Mouse (Mus musculus): ENCODE data around the gene Ndufab1. TPM values are rescaled to one million over a fixed set of nuclear protein-coding genes. Genes with fewer than 3 reads are reported as not detected.

Ndufab1 gene
- polyA plus RNA-seq, 1 experiment from 2014 or later, result 834 TPM

GRCm38 (mm10) chr7:122065656-122066055 is 36.0 kb downstream of the Ndufab1 start:
- peak overlapping the region; percentile 92; the same call in 1 of the 2 replicates for H3K27ac ChIP-seq (ENCODE audit: low read depth, low read length)
- no peak for DNase-seq (ENCODE audit: low spot score)
- H3K4me2 ChIP-seq, result peak overlapping the region; percentile 94
- peaks cover 24% of the 10 kb centered on the region for H3K4me1 ChIP-seq (replicated peaks; ENCODE audit: control insufficient read depth, insufficient read depth, low read length)
- ATAC-seq (replicated peaks; ENCODE audit: low FRiP score), result no peak
- no peaks in the 10 kb centered on the region for H3K9me3 ChIP-seq (ENCODE audit: control insufficient read depth, low read length)
- H3K27me3 ChIP-seq (replicated peaks; ENCODE audit: control insufficient read depth, insufficient read depth, low read length), result no peaks in the 10 kb centered on the region
- peak overlapping the region; percentile 98 for H3K9ac ChIP-seq (ENCODE audit: low read depth, low read length)
- peaks cover 12% of the 10 kb centered on the region for H3K36me3 ChIP-seq (ENCODE audit: control insufficient read depth, insufficient read depth, low read length)
- 62% methylated on average over 1 of the region's 1 CpGs for WGBS
- peak overlapping the region; percentile 100 for H3K4me3 ChIP-seq (ENCODE audit: low read depth, low read length)

DNA sequence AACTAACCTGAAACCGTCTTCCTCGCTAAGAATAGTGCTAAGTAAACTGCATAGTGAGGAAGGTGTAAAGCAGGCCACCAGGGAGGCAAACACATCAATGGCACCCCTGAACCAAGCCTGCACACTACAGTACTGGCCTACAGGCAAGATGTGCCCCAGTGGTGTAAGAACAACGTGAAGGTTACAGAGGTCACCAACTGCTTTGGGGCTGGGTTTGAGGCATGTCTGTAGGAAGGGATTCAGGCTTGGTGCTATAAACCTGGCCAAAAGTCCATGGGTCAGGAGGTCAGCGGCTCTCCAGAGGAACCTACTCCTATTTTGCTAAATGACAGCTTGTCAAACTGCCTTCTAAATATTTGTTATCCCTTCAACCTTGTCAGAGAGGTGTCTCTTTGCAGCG is 45.1 kb downstream of the Ndufab1 start:
- H3K27ac ChIP-seq (ENCODE audit: low read depth, low read length), result no peak overlapping the region
- no peak overlapping the region for H3K9ac ChIP-seq (ENCODE audit: low read depth, low read length)
- no peaks in the 10 kb centered on the region for H3K27me3 ChIP-seq (replicated peaks; ENCODE audit: control insufficient read depth, insufficient read depth, low read length)
- peaks cover 18% of the 10 kb centered on the region for H3K36me3 ChIP-seq (ENCODE audit: control insufficient read depth, insufficient read depth, low read length)
- H3K4me1 ChIP-seq (replicated peaks; ENCODE audit: control insufficient read depth, insufficient read depth, low read length), result no peaks in the 10 kb centered on the region
- no peaks in the 10 kb centered on the region for H3K9me3 ChIP-seq (ENCODE audit: control insufficient read depth, low read length)
- no peak overlapping the region for H3K4me3 ChIP-seq (ENCODE audit: low read depth, low read length)
- WGBS, result 81% methylated on average over 5 of the region's 5 CpGs
- no peak overlapping the region for H3K4me2 ChIP-seq
- DNase-seq (ENCODE audit: low spot score) (no peak), ATAC-seq (replicated peaks; ENCODE audit: low FRiP score) (no peak; the same call in 1 of the 2 replicates)

- Histone ChIP-seq H3K9me3 (ENCODE audit: control insufficient read depth, low read length) (no peaks in the 10 kb centered on the region), H3K27me3 (replicated peaks; ENCODE audit: control insufficient read depth, insufficient read depth, low read length) (no peaks in the 10 kb centered on the region), H3K36me3 (ENCODE audit: control insufficient read depth, insufficient read depth, low read length) (peaks cover 21% of the 10 kb centered on the region), H3K9ac (ENCODE audit: low read depth, low read length) (no peak overlapping the region), H3K27ac (ENCODE audit: low read depth, low read length) (no peak overlapping the region), H3K4me3 (ENCODE audit: low read depth, low read length) (no peak overlapping the region), H3K4me1 (replicated peaks; ENCODE audit: control insufficient read depth, insufficient read depth, low read length) (peaks cover 17% of the 10 kb centered on the region), H3K4me2 (no peak overlapping the region)
- DNase-seq (ENCODE audit: low spot score), result no peak
- 83% methylated on average over 1 of the region's 1 CpGs for WGBS
- ATAC-seq (replicated peaks; ENCODE audit: low FRiP score), result no peak
Observed at GRCm38 (mm10) chr7:122050834-122051233, 50.9 kb downstream of the Ndufab1 start.

GRCm38 (mm10) chr7:122048191-122048590 is 53.5 kb downstream of the Ndufab1 start:
- ATAC-seq (replicated peaks; ENCODE audit: low FRiP score) (no peak), DNase-seq (ENCODE audit: low spot score) (no peak)
- Histone ChIP-seq H3K9ac (ENCODE audit: low read depth, low read length) (no peak overlapping the region), H3K27me3 (replicated peaks; ENCODE audit: control insufficient read depth, insufficient read depth, low read length) (no peaks in the 10 kb centered on the region), H3K27ac (ENCODE audit: low read depth, low read length) (no peak overlapping the region), H3K4me1 (replicated peaks; ENCODE audit: control insufficient read depth, insufficient read depth, low read length) (peaks cover 29% of the 10 kb centered on the region), H3K9me3 (ENCODE audit: control insufficient read depth, low read length) (no peaks in the 10 kb centered on the region), H3K4me2 (no peak overlapping the region), H3K36me3 (ENCODE audit: control insufficient read depth, insufficient read depth, low read length) (peaks cover 12% of the 10 kb centered on the region; the same call in 1 of the 2 replicates), H3K4me3 (ENCODE audit: low read depth, low read length) (no peak overlapping the region)
- 94% methylated on average over 9 of the region's 9 CpGs for WGBS

DNA sequence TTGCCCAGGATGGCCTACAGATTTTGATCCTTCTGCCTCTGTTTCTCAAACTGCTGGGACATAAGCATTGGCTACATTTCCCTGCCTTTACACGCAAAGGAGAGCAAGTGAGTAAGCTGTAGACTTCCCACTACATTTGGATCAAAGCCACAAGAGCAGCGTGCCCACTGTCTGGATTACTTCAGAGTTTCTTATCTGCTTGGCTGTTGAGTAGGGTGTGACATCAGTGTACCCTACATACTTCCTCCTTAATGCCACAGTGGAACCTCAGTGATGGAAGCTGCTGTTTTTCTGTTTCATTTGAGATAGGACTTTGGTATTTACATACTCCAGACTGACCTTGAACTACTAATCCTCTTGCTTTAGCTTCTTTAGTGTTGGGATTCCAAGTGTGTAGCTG is 54.9 kb downstream of the Ndufab1 start:
- Histone ChIP-seq H3K4me3 (ENCODE audit: low read depth, low read length) (no peak overlapping the region), H3K9ac (ENCODE audit: low read depth, low read length) (no peak overlapping the region), H3K4me2 (no peak overlapping the region), H3K9me3 (ENCODE audit: control insufficient read depth, low read length) (no peaks in the 10 kb centered on the region), H3K27ac (ENCODE audit: low read depth, low read length) (no peak overlapping the region; the same call in 1 of the 2 replicates), H3K36me3 (ENCODE audit: control insufficient read depth, insufficient read depth, low read length) (peaks cover 16% of the 10 kb centered on the region; the same call in 1 of the 2 replicates), H3K27me3 (replicated peaks; ENCODE audit: control insufficient read depth, insufficient read depth, low read length) (no peaks in the 10 kb centered on the region), H3K4me1 (replicated peaks; ENCODE audit: control insufficient read depth, insufficient read depth, low read length) (peaks cover 29% of the 10 kb centered on the region)
- peak; percentile 55; the same call in 1 of the 2 replicates for ATAC-seq (replicated peaks; ENCODE audit: low FRiP score)
- DNase-seq (ENCODE audit: low spot score), result no peak
- WGBS, result 37% methylated on average over 2 of the region's 2 CpGs

DNA sequence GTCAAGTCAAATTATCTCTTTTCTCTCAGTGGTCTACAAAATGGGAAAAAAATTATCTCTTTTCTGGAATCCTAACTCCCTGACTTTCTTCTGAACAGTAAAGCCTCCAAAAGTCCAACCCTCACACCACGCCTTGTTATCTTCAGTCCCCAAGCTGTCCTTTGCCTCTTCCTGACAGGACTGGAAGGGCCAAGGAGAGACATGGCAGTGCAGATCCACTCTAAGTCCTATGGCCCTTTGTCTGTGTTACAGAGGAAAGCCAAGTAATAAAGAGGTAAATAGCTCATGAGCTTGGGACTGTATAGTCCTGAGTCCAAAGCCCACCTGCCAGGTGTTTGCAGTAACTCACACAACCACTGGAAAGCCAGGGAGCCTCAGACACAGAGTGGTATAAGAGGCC is 56.0 kb downstream of the Ndufab1 start:
- peaks cover 29% of the 10 kb centered on the region for H3K4me1 ChIP-seq (replicated peaks; ENCODE audit: control insufficient read depth, insufficient read depth, low read length)

DNA sequence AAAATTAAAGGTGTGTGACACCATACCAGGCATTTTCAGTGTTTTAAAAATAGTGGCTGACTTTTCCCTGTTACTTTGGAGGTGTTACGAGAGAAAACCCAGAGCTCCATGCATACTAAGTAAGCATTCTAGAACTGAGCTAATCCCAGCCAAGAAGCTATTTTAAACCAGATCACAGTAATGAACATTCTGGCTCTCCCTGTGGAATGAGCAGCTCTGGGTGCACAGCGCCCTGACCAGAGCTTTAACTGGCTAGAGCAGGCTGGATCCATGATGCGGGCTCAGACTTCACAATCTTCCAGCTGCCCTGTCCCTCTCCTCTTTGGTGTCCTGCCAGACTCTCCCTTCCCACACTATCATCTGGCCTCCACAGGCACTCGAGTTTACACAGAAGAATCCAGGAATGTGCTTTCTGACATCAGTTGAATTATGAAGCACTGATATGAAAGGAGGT is 56.5 kb downstream of the Ndufab1 start:
- peak overlapping the region; percentile 61 for H3K27ac ChIP-seq (ENCODE audit: low read depth, low read length)
- peak; percentile 35 for ATAC-seq (replicated peaks; ENCODE audit: low FRiP score)
- WGBS, result 64% methylated on average over 4 of the region's 4 CpGs

More for the DNA sequence above, 56.0 kb downstream of the Ndufab1 start:
- Histone ChIP-seq H3K9me3 (ENCODE audit: control insufficient read depth, low read length) (no peaks in the 10 kb centered on the region), H3K36me3 (ENCODE audit: control insufficient read depth, insufficient read depth, low read length) (peaks cover 13% of the 10 kb centered on the region; the same call in 1 of the 2 replicates), H3K4me3 (ENCODE audit: low read depth, low read length) (no peak overlapping the region), H3K4me2 (no peak overlapping the region; the same call in 1 of the 2 replicates), H3K27ac (ENCODE audit: low read depth, low read length) (peak overlapping the region; percentile 61), H3K27me3 (replicated peaks; ENCODE audit: control insufficient read depth, insufficient read depth, low read length) (no peaks in the 10 kb centered on the region), H3K9ac (ENCODE audit: low read depth, low read length) (no peak overlapping the region)
- ATAC-seq (replicated peaks; ENCODE audit: low FRiP score) (peak; percentile 50; the same call in 1 of the 2 replicates), DNase-seq (ENCODE audit: low spot score) (no peak)
- WGBS, result 29% methylated on average over 1 of the region's 1 CpGs

DNA sequence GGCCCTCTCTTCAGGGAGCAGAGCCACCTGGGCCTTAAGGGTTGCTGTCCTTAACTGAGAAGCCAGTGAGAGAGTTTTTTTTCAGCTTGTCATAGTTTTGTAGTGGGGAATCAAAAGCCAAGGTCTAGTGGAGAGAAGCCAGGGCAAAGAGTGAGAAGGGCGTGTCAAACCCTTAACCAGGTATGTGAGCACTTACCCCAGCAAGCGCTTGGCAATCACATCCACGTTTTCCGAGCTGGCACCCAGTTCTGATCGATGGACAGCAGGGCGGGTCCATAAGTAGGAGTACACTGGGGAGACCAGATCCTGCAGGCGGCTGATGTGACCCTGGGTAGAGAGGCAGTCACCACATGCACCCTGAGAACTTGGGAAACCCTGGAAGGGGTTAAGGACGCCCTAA is 57.6 kb downstream of the Ndufab1 start:
- Histone ChIP-seq H3K4me2 (no peak overlapping the region), H3K4me3 (ENCODE audit: low read depth, low read length) (no peak overlapping the region), H3K27me3 (replicated peaks; ENCODE audit: control insufficient read depth, insufficient read depth, low read length) (no peaks in the 10 kb centered on the region), H3K9me3 (ENCODE audit: control insufficient read depth, low read length) (no peaks in the 10 kb centered on the region), H3K27ac (ENCODE audit: low read depth, low read length) (no peak overlapping the region), H3K9ac (ENCODE audit: low read depth, low read length) (no peak overlapping the region), H3K4me1 (replicated peaks; ENCODE audit: control insufficient read depth, insufficient read depth, low read length) (peaks cover 29% of the 10 kb centered on the region), H3K36me3 (ENCODE audit: control insufficient read depth, insufficient read depth, low read length) (peaks cover 18% of the 10 kb centered on the region; the same call in 1 of the 2 replicates)
- no peak for DNase-seq (ENCODE audit: low spot score)
- 88% methylated on average over 8 of the region's 8 CpGs for WGBS
- ATAC-seq (replicated peaks; ENCODE audit: low FRiP score), result no peak

More for the DNA sequence above, 56.5 kb downstream of the Ndufab1 start:
- peaks cover 29% of the 10 kb centered on the region for H3K4me1 ChIP-seq (replicated peaks; ENCODE audit: control insufficient read depth, insufficient read depth, low read length)
- DNase-seq (ENCODE audit: low spot score), result no peak
- no peaks in the 10 kb centered on the region for H3K9me3 ChIP-seq (ENCODE audit: control insufficient read depth, low read length)
- peaks cover 13% of the 10 kb centered on the region; the same call in 1 of the 2 replicates for H3K36me3 ChIP-seq (ENCODE audit: control insufficient read depth, insufficient read depth, low read length)
- H3K4me2 ChIP-seq, result peak overlapping the region; percentile 2; the same call in 1 of the 2 replicates
- no peaks in the 10 kb centered on the region for H3K27me3 ChIP-seq (replicated peaks; ENCODE audit: control insufficient read depth, insufficient read depth, low read length)
- no peak overlapping the region for H3K9ac ChIP-seq (ENCODE audit: low read depth, low read length)
- no peak overlapping the region for H3K4me3 ChIP-seq (ENCODE audit: low read depth, low read length)
